Mouse (Mus musculus): ENCODE measurements around the gene Tgfb2. TPM values are rescaled to one million over a fixed set of nuclear protein-coding genes. Genes with fewer than 3 reads are reported as not detected.

Gene Tgfb2
- polyA plus RNA-seq, 1 experiment from 2014 or later = 20.5 TPM

DNA sequence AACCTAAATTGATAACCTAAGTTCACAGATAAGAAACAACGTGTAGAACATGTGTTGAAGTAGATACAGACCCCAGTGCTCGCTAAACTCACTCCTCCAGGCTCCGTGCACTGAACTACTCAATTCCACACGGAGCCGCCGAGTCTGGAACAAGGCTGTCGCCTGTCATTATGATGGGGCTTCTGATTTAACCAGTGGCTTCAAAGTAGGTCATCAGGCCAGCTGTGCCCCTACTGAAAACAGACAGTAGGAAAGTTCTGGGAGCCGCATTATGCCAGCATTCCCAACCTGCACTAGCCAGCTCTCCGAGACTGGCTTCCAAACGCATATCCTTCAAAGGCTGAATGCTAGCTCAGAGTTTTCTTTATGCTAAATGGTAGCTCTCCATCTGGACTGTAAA, 42.8 kb downstream of the Tgfb2 start:
- 89% methylated on average over 10 of the region's 10 CpGs for WGBS
- Histone ChIP-seq H3K27ac (no peak overlapping the region), H3K4me2 (no peak overlapping the region), H3K4me3 (replicated peaks) (no peak overlapping the region), H3K4me1 (no peaks in the 10 kb centered on the region; the same call in 1 of the 2 replicates), H3K9ac (no peak overlapping the region), H3K9me3 (no peaks in the 10 kb centered on the region), H3K27me3 (no peaks in the 10 kb centered on the region), H3K36me3 (replicated peaks) (no peaks in the 10 kb centered on the region)
- no peak for ATAC-seq (ENCODE audit: low FRiP score)

DNA sequence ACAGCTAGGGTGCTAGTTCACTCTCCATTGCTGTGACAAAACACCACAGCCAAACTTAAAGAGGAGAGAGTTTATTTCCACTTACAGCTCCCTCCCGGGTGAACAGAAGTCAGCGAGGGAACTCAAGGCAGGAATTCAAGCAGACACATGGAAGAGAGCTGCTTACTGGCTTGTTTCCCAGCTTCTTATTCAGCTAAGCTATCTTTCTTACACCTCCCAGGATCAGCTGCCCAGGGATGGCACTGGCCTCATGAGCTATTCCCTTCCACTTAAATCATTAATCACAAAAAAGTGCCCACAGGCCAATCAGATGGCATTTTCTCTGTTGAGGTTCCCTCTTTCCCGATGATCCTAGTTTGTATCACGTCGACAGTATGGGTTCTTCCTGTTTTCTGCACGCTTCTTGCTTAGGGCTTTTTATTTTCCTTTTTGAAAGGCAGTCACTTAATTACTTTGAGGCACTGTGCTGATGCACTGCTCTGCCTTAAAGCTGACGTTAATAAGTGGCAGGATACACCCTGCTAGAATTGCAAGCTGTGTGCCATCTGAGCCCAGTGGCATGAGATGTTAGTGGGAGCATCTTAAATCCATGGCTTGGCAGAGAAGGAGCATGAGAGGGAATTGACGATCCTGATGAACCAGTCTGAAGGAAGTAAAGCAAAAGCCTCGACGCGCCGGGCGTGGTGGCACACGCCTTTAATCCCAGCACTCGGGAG, 44.4 kb downstream of the Tgfb2 start:
- H3K4me3 ChIP-seq (replicated peaks) = no peak overlapping the region
- H3K9me3 ChIP-seq = no peaks in the 10 kb centered on the region
- 90% methylated on average over 15 of the region's 15 CpGs for WGBS
- H3K36me3 ChIP-seq (replicated peaks) = no peaks in the 10 kb centered on the region
- H3K27ac ChIP-seq = no peak overlapping the region
- no peak overlapping the region for H3K4me2 ChIP-seq
- ATAC-seq (ENCODE audit: low FRiP score) = no peak
- H3K4me1 ChIP-seq = no peaks in the 10 kb centered on the region; the same call in 1 of the 2 replicates
- H3K27me3 ChIP-seq = no peaks in the 10 kb centered on the region
- no peak overlapping the region for H3K9ac ChIP-seq

- H3K27ac ChIP-seq = 0 out of 2 replicates have a peak overlapping the region, but pooled peaks have one; percentile 50
- no peak overlapping the region for H3K4me3 ChIP-seq (replicated peaks)
- ATAC-seq (ENCODE audit: low FRiP score) = peak; percentile 70; the same call in 1 of the 2 replicates
- H3K4me1 ChIP-seq = no peaks in the 10 kb centered on the region; the same call in 1 of the 2 replicates
- no peaks in the 10 kb centered on the region for H3K9me3 ChIP-seq
- WGBS = 69% methylated on average over 11 of the region's 11 CpGs
- no peak overlapping the region for H3K9ac ChIP-seq
- H3K36me3 ChIP-seq (replicated peaks) = no peaks in the 10 kb centered on the region
- H3K4me2 ChIP-seq = no peak overlapping the region
- no peaks in the 10 kb centered on the region for H3K27me3 ChIP-seq
These were observed 47.0 kb downstream of the Tgfb2 start for GRCm38 (mm10) chr1:186658783-186659182.

DNA sequence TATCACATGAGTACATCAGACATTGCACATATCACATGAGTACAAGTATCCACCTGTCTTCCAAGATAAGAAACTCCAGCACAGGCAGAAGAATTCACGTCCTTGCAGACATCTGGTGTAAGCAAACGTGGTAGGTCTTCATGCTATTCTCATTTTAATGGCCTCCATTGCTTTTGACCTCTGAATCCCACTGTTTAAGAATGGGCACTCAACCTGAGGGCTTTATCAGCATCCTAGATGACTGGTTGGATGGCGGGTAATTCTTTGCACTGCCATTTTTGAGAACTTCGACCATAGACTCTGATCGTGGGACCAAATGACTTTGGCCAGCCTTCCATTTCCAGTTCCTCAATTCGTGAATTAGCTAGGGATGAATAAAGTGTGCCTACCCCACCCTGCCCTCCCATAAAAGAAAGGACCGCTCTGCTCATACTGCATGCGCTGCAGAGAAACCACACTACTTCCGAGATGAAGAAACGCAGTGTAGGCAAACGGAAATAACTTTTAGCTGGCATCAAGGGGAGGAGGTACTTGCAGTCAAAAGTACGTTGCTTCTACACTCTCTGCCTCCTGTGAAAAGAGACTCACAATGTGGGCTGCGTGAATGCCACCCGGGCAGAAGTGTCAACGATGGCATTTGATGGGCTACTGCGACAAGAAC, 48.1 kb downstream of the Tgfb2 start:
- no peaks in the 10 kb centered on the region; the same call in 1 of the 2 replicates for H3K4me1 ChIP-seq
- no peak overlapping the region for H3K4me2 ChIP-seq
- H3K27ac ChIP-seq = no peak overlapping the region
- H3K27me3 ChIP-seq = no peaks in the 10 kb centered on the region
- ATAC-seq (ENCODE audit: low FRiP score) = no peak
- 90% methylated on average over 16 of the region's 16 CpGs for WGBS
- H3K4me3 ChIP-seq (replicated peaks) = no peak overlapping the region
- H3K9ac ChIP-seq = no peak overlapping the region
- no peaks in the 10 kb centered on the region for H3K9me3 ChIP-seq
- no peaks in the 10 kb centered on the region for H3K36me3 ChIP-seq (replicated peaks)

GRCm38 (mm10) chr1:186656732-186657329, 49.0 kb downstream of the Tgfb2 start:
- 95% methylated on average over 5 of the region's 5 CpGs for WGBS
- no peak for ATAC-seq (ENCODE audit: low FRiP score)
- no peak overlapping the region for H3K4me3 ChIP-seq (replicated peaks)

GRCm38 (mm10) chr1:186656201-186656600, 49.6 kb downstream of the Tgfb2 start:
- Histone ChIP-seq H3K4me3 (replicated peaks) (no peak overlapping the region), H3K36me3 (replicated peaks) (no peaks in the 10 kb centered on the region), H3K9ac (no peak overlapping the region), H3K4me1 (no peaks in the 10 kb centered on the region; the same call in 1 of the 2 replicates), H3K9me3 (no peaks in the 10 kb centered on the region), H3K27me3 (no peaks in the 10 kb centered on the region), H3K4me2 (no peak overlapping the region), H3K27ac (no peak overlapping the region)
- no peak for ATAC-seq (ENCODE audit: low FRiP score)
- 90% methylated on average over 1 of the region's 1 CpGs for WGBS

More at GRCm38 (mm10) chr1:186656732-186657329, 49.0 kb downstream of the Tgfb2 start:
- Histone ChIP-seq H3K27me3 (no peaks in the 10 kb centered on the region), H3K9me3 (no peaks in the 10 kb centered on the region), H3K36me3 (replicated peaks) (no peaks in the 10 kb centered on the region), H3K4me2 (no peak overlapping the region), H3K4me1 (no peaks in the 10 kb centered on the region; the same call in 1 of the 2 replicates), H3K27ac (no peak overlapping the region), H3K9ac (no peak overlapping the region)

GRCm38 (mm10) chr1:186655096-186655495, 50.7 kb downstream of the Tgfb2 start:
- Histone ChIP-seq H3K9me3 (no peaks in the 10 kb centered on the region), H3K4me2 (no peak overlapping the region), H3K4me3 (replicated peaks) (no peak overlapping the region), H3K36me3 (replicated peaks) (no peaks in the 10 kb centered on the region), H3K9ac (no peak overlapping the region), H3K27ac (peak overlapping the region; percentile 25; the same call in 1 of the 2 replicates), H3K27me3 (no peaks in the 10 kb centered on the region), H3K4me1 (no peaks in the 10 kb centered on the region; the same call in 1 of the 2 replicates)
- ATAC-seq (ENCODE audit: low FRiP score) = no peak
- WGBS = 38% methylated on average over 4 of the region's 4 CpGs

GRCm38 (mm10) chr1:186652208-186652607, 53.6 kb downstream of the Tgfb2 start:
- Histone ChIP-seq H3K4me2 (no peak overlapping the region), H3K4me3 (replicated peaks) (no peak overlapping the region), H3K36me3 (replicated peaks) (no peaks in the 10 kb centered on the region; the same call in 1 of the 2 replicates), H3K9me3 (peaks cover 5% of the 10 kb centered on the region; the same call in 1 of the 2 replicates), H3K27ac (no peak overlapping the region), H3K4me1 (no peaks in the 10 kb centered on the region), H3K27me3 (no peaks in the 10 kb centered on the region), H3K9ac (no peak overlapping the region)
- no peak for ATAC-seq (ENCODE audit: low FRiP score)
- 85% methylated on average over 8 of the region's 8 CpGs for WGBS

- peaks cover 5% of the 10 kb centered on the region; the same call in 1 of the 2 replicates for H3K9me3 ChIP-seq
- H3K27me3 ChIP-seq = no peaks in the 10 kb centered on the region
- H3K4me2 ChIP-seq = no peak overlapping the region
- 83% methylated on average over 4 of the region's 4 CpGs for WGBS
- no peaks in the 10 kb centered on the region; the same call in 1 of the 2 replicates for H3K36me3 ChIP-seq (replicated peaks)
- no peak overlapping the region for H3K9ac ChIP-seq
- no peak overlapping the region for H3K4me3 ChIP-seq (replicated peaks)
- H3K27ac ChIP-seq = no peak overlapping the region
- no peak for ATAC-seq (ENCODE audit: low FRiP score)
- H3K4me1 ChIP-seq = no peaks in the 10 kb centered on the region
These were observed 55.8 kb downstream of the Tgfb2 start for GRCm38 (mm10) chr1:186650011-186650410.

- H3K4me3 ChIP-seq (replicated peaks) = no peak overlapping the region
- WGBS = 78% methylated on average over 12 of the region's 12 CpGs
- no peak overlapping the region for H3K27ac ChIP-seq
- H3K4me2 ChIP-seq = no peak overlapping the region
- no peak overlapping the region for H3K9ac ChIP-seq
- H3K36me3 ChIP-seq (replicated peaks) = no peaks in the 10 kb centered on the region
- no peaks in the 10 kb centered on the region for H3K9me3 ChIP-seq
- H3K4me1 ChIP-seq = peaks cover 14% of the 10 kb centered on the region; the same call in 1 of the 2 replicates
- ATAC-seq (ENCODE audit: low FRiP score) = no peak
- no peaks in the 10 kb centered on the region for H3K27me3 ChIP-seq
These were observed 68.2 kb downstream of the Tgfb2 start for GRCm38 (mm10) chr1:186637304-186638213.

DNA sequence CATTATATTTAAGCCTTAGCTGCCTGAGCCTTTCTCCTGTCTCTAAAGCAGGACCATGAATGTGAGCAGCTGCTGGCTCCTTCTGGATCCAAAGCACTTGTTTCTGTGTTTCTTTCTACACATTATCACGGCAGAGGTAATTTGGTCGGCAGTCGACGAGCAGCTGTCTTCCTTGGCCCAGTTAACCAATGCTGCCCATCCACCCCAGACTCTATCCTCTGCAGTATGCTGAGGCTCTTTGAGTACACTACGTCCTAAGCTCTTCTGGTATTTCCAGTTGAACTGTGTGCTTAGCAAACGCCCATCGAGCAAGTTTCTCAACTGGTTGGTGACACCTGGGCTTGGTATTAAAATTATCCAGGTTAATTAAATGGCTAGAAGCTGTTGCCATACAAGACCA, 70.7 kb downstream of the Tgfb2 start:
- Histone ChIP-seq H3K4me2 (no peak overlapping the region), H3K27me3 (no peaks in the 10 kb centered on the region), H3K4me1 (peaks cover 14% of the 10 kb centered on the region; the same call in 1 of the 2 replicates), H3K36me3 (replicated peaks) (no peaks in the 10 kb centered on the region), H3K27ac (no peak overlapping the region), H3K9me3 (no peaks in the 10 kb centered on the region), H3K4me3 (replicated peaks) (no peak overlapping the region), H3K9ac (no peak overlapping the region)
- WGBS = 64% methylated on average over 7 of the region's 7 CpGs
- no peak for ATAC-seq (ENCODE audit: low FRiP score)
